Mouse (Mus musculus): ENCODE data around the gene Zfp384. TPM values are rescaled to one million over a fixed set of nuclear protein-coding genes. Genes with fewer than 3 reads are reported as not detected.
A peak's percentile ranks its signal among the peaks of the same experiment; 100 is the strongest.
"Not testable (repeated sequence)": the region's sequence is repeated elsewhere in the genome, so short reads cannot be mapped to it uniquely, and the experiment has no call there.

The Zfp384 gene
- total and polyA plus RNA-seq, 2 experiments from 2014 or later: 5.5 to 18.4 TPM

DNA sequence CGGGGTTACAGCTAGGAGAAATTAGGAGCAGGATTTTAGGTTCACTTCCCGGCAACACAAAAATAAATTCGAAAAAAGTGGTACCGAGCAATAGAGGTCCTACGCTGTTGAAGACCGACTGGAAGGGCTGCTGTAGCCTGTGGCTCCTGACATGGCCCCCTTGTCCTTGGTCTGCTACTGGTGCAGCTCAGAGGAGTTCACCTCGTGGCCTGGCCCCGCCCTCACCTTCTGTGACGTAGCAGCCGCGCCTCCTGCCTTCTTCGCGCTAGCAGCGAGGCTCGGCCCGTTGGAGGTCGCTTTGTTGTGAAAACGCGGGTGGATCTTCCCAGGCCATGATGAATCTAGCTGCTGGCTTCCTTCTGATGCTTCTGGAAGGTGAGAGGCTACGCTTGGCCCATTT, 40.7 kb downstream of the Zfp384 start, which contains the start of gene Acrbp:
Acrbp (plus strand) TSS at position 12 of the 400 bp plus-strand sequence.
- Histone ChIP-seq H3K9ac (replicated peaks; ENCODE audit: low read depth, low read length) (no peak within 1 kb of the TSS), H3K4me1 (ENCODE audit: control insufficient read depth, insufficient read depth) (no peaks in the 10 kb centered on the region), H3K4me2 (ENCODE audit: low read depth, low read length) (no peak within 1 kb of the TSS), H3K27ac (ENCODE audit: low read depth) (no peak within 1 kb of the TSS), H3K9me3 (replicated peaks; ENCODE audit: control insufficient read depth, low read length) (no peaks in the 10 kb centered on the region), H3K36me3 (replicated peaks; ENCODE audit: control insufficient read depth, insufficient read depth, low read length) (peaks cover 80% of the 10 kb centered on the region), H3K27me3 (ENCODE audit: control insufficient read depth, insufficient read depth, low read length) (no peaks in the 10 kb centered on the region), H3K4me3 (ENCODE audit: low read depth, low read length) (no peak within 1 kb of the TSS)
- ATAC-seq (ENCODE audit: insufficient read depth, low read depth) (no peak), DNase-seq (ENCODE audit: low spot score) (no peak)
- TF ChIP-seq EP300 (IDR thresholded peaks at IDR 0.05; ENCODE audit: low read depth) (no peak), CTCF (IDR thresholded peaks at IDR 0.05; ENCODE audit: low read depth) (no peak)
- 49% methylated on average over 20 of the region's 20 CpGs for WGBS

- H3K36me3 ChIP-seq (replicated peaks; ENCODE audit: control insufficient read depth, insufficient read depth, low read length): peaks cover 73% of the 10 kb centered on the region
- no peak overlapping the region for H3K4me2 ChIP-seq (ENCODE audit: low read depth, low read length)
- TF ChIP-seq EP300 (IDR thresholded peaks at IDR 0.05; ENCODE audit: low read depth) (no peak), CTCF (IDR thresholded peaks at IDR 0.05; ENCODE audit: low read depth) (peak; percentile 22)
- no peaks in the 10 kb centered on the region for H3K9me3 ChIP-seq (replicated peaks; ENCODE audit: control insufficient read depth, low read length)
- ATAC-seq (ENCODE audit: insufficient read depth, low read depth) (no peak), DNase-seq (ENCODE audit: low spot score) (no peak)
- no peak overlapping the region for H3K27ac ChIP-seq (ENCODE audit: low read depth)
- H3K4me3 ChIP-seq (ENCODE audit: low read depth, low read length): no peak overlapping the region
- no peak overlapping the region for H3K9ac ChIP-seq (replicated peaks; ENCODE audit: low read depth, low read length)
- no peaks in the 10 kb centered on the region for H3K4me1 ChIP-seq (ENCODE audit: control insufficient read depth, insufficient read depth)
- 62% methylated on average over 5 of the region's 5 CpGs for WGBS
- H3K27me3 ChIP-seq (ENCODE audit: control insufficient read depth, insufficient read depth, low read length): no peaks in the 10 kb centered on the region
These were observed 42.3 kb downstream of the Zfp384 start for GRCm38 (mm10) chr6:125051237-125051636.

DNA sequence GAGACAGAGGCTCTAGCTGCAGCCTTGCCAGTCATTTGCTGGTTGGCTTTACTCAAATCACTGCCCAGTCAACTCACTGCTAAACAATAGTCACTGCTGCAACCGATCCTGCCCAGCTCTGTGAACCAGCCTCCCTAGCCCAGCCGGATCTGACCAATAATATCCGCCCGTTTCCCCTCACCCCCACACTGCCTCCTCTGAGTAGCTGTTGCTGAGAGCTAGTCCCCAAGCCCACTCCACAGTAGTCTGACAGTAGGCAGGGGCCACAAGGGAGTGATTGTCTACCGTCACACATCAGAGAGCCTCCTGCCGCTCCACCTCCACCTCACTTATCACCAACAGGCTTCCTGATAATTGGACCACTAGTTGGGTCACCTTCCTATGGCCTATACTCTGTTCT, 52.5 kb downstream of the Zfp384 start:
- Histone ChIP-seq H3K4me3 (ENCODE audit: low read depth, low read length) (no peak overlapping the region), H3K9me3 (replicated peaks; ENCODE audit: control insufficient read depth, low read length) (no peaks in the 10 kb centered on the region), H3K4me2 (ENCODE audit: low read depth, low read length) (no peak overlapping the region), H3K27me3 (ENCODE audit: control insufficient read depth, insufficient read depth, low read length) (no peaks in the 10 kb centered on the region), H3K27ac (ENCODE audit: low read depth) (no peak overlapping the region), H3K36me3 (replicated peaks; ENCODE audit: control insufficient read depth, insufficient read depth, low read length) (no peaks in the 10 kb centered on the region), H3K9ac (replicated peaks; ENCODE audit: low read depth, low read length) (no peak overlapping the region), H3K4me1 (ENCODE audit: control insufficient read depth, insufficient read depth) (no peaks in the 10 kb centered on the region)
- TF ChIP-seq CTCF (IDR thresholded peaks at IDR 0.05; ENCODE audit: low read depth) (no peak), EP300 (IDR thresholded peaks at IDR 0.05; ENCODE audit: low read depth) (no peak)
- 22% methylated on average over 6 of the region's 6 CpGs for WGBS
- DNase-seq (ENCODE audit: low spot score): no peak
- ATAC-seq (ENCODE audit: insufficient read depth, low read depth): no peak

GRCm38 (mm10) chr6:125062511-125062910, 53.6 kb downstream of the Zfp384 start:
- H3K4me1 ChIP-seq (ENCODE audit: control insufficient read depth, insufficient read depth): no peaks in the 10 kb centered on the region
- H3K9ac ChIP-seq (replicated peaks; ENCODE audit: low read depth, low read length): no peak overlapping the region
- DNase-seq (ENCODE audit: low spot score): no peak
- 68% methylated on average over 5 of the region's 5 CpGs for WGBS
- no peak overlapping the region for H3K27ac ChIP-seq (ENCODE audit: low read depth)
- no peaks in the 10 kb centered on the region for H3K36me3 ChIP-seq (replicated peaks; ENCODE audit: control insufficient read depth, insufficient read depth, low read length)
- TF ChIP-seq CTCF (IDR thresholded peaks at IDR 0.05; ENCODE audit: low read depth) (no peak), EP300 (IDR thresholded peaks at IDR 0.05; ENCODE audit: low read depth) (no peak)
- H3K4me2 ChIP-seq (ENCODE audit: low read depth, low read length): no peak overlapping the region
- H3K27me3 ChIP-seq (ENCODE audit: control insufficient read depth, insufficient read depth, low read length): no peaks in the 10 kb centered on the region
- ATAC-seq (ENCODE audit: insufficient read depth, low read depth): no peak
- H3K9me3 ChIP-seq (replicated peaks; ENCODE audit: control insufficient read depth, low read length): no peaks in the 10 kb centered on the region
- H3K4me3 ChIP-seq (ENCODE audit: low read depth, low read length): no peak overlapping the region

- H3K36me3 ChIP-seq (replicated peaks; ENCODE audit: control insufficient read depth, insufficient read depth, low read length): no peaks in the 10 kb centered on the region
- ATAC-seq (ENCODE audit: insufficient read depth, low read depth): no peak
- H3K27me3 ChIP-seq (ENCODE audit: control insufficient read depth, insufficient read depth, low read length): no peaks in the 10 kb centered on the region
- WGBS: 80% methylated on average over 6 of the region's 6 CpGs
- TF ChIP-seq CTCF (IDR thresholded peaks at IDR 0.05; ENCODE audit: low read depth) (no peak), EP300 (IDR thresholded peaks at IDR 0.05; ENCODE audit: low read depth) (no peak)
- H3K4me2 ChIP-seq (ENCODE audit: low read depth, low read length): no peak overlapping the region
- no peak overlapping the region for H3K9ac ChIP-seq (replicated peaks; ENCODE audit: low read depth, low read length)
- H3K27ac ChIP-seq (ENCODE audit: low read depth): no peak overlapping the region
- no peaks in the 10 kb centered on the region for H3K4me1 ChIP-seq (ENCODE audit: control insufficient read depth, insufficient read depth)
- H3K4me3 ChIP-seq (ENCODE audit: low read depth, low read length): no peak overlapping the region
- no peak for DNase-seq (ENCODE audit: low spot score)
- H3K9me3 ChIP-seq (replicated peaks; ENCODE audit: control insufficient read depth, low read length): no peaks in the 10 kb centered on the region
These were observed 55.0 kb downstream of the Zfp384 start for GRCm38 (mm10) chr6:125063906-125064305.

GRCm38 (mm10) chr6:125065223-125065622, 56.3 kb downstream of the Zfp384 start:
- not testable (repeated sequence) for H3K27ac ChIP-seq (ENCODE audit: low read depth); H3K9ac ChIP-seq (replicated peaks; ENCODE audit: low read depth, low read length); H3K36me3 ChIP-seq (replicated peaks; ENCODE audit: control insufficient read depth, insufficient read depth, low read length); DNase-seq (ENCODE audit: low spot score); ATAC-seq (ENCODE audit: insufficient read depth, low read depth); H3K27me3 ChIP-seq (ENCODE audit: control insufficient read depth, insufficient read depth, low read length); H3K4me1 ChIP-seq (ENCODE audit: control insufficient read depth, insufficient read depth); H3K9me3 ChIP-seq (replicated peaks; ENCODE audit: control insufficient read depth, low read length); H3K4me3 ChIP-seq (ENCODE audit: low read depth, low read length); H3K4me2 ChIP-seq (ENCODE audit: low read depth, low read length)
- WGBS: no CpG with 5 or more reads among the region's 1 CpGs

All from heart, postnatal 0 days (tissue).